Mouse (Mus musculus): ENCODE results near the gene Cyp26b1.

Cyp26b1 gene

GRCm38 (mm10) chr6:84587471-84588101, 6.1 kb downstream of the Cyp26b1 start:
- DNase-seq (ENCODE audit: low spot score in 2 of 2) = no peak

DNA sequence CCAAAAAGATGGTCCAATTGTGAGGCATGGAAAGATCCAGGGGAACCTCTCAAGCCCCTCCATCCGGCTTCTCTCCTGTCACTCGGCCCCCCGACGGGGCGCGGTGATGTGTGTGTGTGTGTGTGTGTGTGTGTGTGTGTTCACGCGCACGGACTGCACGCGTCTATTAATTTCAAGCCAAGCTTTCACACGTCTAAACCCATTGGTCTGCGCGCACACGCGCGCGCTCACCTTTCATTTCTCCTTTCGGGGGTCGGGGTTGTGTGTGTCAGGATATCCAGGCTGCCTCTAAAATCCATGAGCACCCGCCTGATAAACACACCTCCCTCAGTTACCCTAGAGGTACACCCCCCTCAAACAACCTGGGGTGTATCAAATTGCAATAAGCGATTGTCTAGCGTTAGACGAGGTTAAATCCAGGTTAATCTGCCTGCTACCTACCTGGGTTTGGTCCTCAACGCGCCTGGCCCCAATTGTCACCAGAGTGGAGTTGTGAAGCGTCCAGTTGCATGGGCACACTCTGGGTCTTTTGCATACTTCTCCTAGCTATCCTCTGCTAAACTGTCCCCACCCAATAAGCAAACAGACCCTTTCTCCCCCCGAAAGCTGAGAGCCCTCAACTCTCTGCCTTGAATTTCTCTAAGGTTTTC, 7.0 kb downstream of the Cyp26b1 start:
- DNase-seq (ENCODE audit: low spot score in 2 of 2) = no peak

DNA sequence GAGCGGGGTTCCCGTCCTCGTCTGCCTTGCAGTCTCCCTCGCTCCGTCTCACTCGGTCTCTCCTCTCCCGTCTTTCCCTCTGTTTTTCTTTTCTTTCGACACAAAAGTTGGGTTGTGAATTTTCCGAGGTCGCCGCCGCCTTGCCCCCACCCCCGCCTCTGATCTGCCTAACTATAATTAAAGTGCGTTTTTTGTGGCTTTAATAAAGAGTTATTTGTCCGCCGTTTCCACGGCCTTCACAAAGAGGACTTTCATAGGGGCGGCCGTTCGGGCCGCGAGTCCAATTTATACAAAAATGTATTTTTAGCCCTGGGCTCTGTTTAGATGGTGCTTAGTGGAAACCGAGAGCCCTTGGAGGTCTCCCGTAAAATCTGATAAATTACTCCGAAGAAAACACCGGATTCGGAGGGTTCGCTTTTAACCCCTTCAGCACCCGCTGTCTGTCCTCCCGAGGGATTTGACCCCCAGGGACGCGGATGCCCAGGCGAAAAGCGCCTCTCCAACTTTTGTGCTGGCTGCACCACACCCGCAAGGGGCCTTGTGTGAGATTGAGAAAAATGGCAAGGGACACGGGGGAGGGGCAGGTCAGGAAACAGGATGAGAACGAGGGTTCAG, 7.9 kb downstream of the Cyp26b1 start:
- no peak for DNase-seq (ENCODE audit: low spot score in 2 of 2)

GRCm38 (mm10) chr6:84584783-84585685, 8.7 kb downstream of the Cyp26b1 start:
- no peak for DNase-seq (ENCODE audit: low spot score in 2 of 2)

- peak; percentile 16 to 31 for DNase-seq (ENCODE audit: low spot score in 2 of 2)
Measured at GRCm38 (mm10) chr6:84583841-84584782, 9.6 kb downstream of the Cyp26b1 start.

GRCm38 (mm10) chr6:84583371-84583770, 10.3 kb downstream of the Cyp26b1 start:
- peak; percentile 53 to 59 for DNase-seq (ENCODE audit: low spot score in 2 of 2)

- DNase-seq (ENCODE audit: low spot score in 2 of 2) = no peak
Measured at GRCm38 (mm10) chr6:84582826-84583225, 10.9 kb downstream of the Cyp26b1 start.

GRCm38 (mm10) chr6:84581833-84582445, 11.8 kb downstream of the Cyp26b1 start:
- DNase-seq (ENCODE audit: low spot score in 2 of 2) = no peak

DNA sequence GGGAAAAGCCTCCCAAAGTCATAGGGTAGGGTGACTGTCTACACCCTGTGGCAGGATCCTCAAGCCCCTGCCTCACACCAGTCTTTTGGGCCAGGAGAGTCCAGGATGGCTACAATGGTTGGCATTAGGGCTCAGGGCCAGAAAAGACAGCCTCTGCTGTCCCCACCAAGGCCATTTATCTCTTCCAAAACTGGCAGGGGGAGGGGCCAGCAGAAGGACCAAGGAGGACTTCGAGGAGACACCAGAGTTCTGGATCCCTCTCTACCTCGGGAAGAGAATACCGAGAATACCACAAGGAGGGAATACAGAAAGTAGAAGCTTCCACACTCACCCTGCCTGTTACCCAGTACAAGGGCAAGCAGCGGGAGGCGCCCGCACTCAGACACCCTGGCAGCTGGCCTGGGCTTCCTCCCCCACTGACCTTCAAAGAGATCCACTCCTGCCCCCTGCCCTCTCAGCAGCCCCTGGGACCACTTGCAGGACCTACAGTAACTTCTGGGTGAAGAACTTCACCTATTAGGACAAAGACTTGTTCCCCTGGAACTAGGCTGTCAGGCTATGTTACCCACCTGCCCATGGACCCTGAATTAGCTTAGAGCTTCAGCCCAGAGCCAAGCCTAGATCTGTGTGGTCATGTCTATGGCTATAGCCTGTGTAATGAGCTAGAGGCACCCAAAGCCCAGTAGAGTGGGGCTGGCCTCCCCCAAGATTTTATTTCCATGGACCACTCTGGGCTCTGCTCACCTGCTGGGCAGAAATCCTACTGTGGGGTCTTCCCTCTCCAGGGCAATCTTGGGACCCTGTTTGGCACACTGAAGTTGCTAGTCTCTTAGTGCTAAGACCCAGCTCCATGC, 12.5 kb downstream of the Cyp26b1 start:
- no peak for DNase-seq (ENCODE audit: low spot score in 2 of 2)

DNA sequence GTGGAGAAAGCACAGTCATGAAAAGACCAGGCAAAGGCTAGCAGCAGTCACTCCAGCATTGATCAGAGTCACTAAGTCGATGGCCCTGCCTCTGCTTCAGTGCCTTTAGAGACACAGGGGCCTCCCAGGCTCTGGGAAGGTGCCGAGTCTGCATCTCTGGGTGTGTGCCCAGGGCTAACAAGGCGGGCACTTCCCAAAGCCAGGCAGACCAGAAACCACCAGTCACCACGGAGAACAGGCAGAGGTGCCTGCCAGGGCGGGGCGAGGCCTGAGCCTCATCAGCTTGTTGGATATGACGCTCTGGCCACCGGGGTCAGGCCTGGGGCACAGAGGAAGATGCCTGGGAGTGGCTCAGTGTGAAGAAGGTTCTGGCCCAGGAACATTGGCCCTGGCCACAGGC, 14.2 kb downstream of the Cyp26b1 start:
- DNase-seq (ENCODE audit: low spot score in 2 of 2) = no peak

DNA sequence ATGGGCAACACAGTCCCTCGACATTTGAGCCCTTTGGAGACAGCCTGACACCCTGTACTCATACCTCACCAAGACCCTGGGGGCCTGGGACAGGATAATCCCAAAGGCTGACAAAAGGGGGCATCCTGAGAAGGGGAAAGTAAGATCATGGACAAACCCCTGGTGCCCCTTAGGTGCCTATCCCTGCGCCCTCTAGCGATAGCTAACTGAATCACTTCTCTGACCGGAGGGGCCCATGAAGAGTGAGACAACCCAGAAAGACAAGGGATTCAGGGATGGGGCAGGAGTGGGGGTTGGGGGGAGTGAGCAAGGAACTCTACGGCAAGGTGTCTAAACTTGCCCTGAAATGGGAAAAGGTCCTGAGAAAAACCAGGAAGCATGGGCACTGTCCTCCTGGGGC, 14.8 kb downstream of the Cyp26b1 start:
- DNase-seq (ENCODE audit: low spot score in 2 of 2) = peak in 1 of 2 experiments; percentile 18

DNA sequence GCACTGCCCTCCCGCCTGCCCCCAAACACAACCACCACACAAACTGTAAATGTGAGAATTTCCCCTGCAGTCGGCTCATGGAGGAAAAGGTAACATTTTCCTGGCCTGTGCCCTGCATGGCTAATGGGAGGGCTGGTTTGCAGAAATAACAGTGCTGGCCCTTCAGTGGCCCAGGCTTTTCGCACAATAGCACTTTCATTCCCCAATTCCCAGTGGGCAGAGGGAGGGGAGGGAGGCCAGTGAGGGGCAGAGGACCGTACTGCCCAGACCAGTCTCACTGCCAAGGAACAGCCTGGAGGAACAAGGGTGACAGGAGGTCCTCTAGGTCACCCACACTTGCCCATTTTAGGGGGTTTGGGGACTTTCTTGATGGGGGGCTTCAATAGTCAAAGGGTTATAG, 15.8 kb downstream of the Cyp26b1 start:
- no peak for DNase-seq (ENCODE audit: low spot score in 2 of 2)

DNA sequence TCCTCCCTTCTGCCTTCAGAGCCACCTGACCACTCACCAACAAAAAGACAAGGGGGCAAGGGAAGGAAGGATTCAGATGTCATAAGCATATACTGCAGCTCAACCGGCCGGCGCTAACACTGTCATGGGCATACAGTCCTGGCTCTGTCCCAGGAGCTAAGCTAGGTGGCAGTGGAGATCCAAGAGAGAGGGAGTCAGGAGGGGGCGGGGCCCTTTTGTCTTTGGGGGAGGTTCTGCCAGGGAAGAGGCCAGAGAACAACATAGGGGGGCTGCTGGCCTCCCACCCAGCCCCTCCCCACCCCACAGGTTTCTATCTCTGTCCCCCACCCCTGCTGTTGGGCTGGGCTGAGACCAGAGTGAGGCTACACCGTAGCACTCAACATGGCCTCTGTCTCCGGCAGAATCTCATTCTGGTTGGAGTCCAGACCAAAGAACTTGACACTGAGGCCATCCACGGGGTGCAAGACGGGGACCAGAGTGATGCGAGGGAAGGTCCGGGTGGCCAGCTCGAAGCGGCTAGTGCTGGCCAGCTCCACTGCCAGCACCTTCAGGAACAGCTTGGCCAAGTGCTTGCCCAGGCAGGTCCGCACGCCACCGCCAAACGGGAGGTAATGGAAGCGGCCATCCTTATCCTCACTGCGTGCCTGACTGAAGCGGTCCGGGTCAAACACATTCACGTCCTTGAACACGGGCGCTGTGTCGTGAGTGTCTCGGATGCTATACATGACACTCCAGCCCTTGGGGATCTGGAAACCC, 19.6 kb downstream of the Cyp26b1 start:
- no peak for DNase-seq (ENCODE audit: low spot score in 2 of 2)

- DNase-seq (ENCODE audit: low spot score in 2 of 2) = no peak
Measured at GRCm38 (mm10) chr6:84570039-84570438, 23.7 kb downstream of the Cyp26b1 start.

- no peak for DNase-seq (ENCODE audit: low spot score in 2 of 2)
Measured at GRCm38 (mm10) chr6:84569590-84569989, 24.1 kb downstream of the Cyp26b1 start.

DNA sequence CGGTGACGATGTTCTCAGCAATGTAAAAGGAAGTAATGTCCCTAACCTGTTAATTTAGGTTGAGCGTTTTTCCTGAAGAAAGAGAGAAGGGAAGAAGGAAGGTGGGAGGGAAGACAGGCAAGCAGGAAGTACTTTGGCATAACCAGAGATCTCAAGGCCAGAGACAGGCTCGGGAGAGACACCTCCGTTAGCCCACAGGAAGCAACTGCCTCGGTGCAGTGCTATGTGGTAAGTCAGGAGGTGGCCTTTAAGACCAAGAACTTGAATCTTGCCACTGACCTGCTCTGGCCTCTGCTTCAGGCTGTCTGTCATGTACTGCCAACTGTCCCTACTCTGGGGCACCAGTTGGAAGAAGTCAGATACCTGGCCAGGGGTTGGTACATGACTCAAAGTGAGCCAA, 24.8 kb downstream of the Cyp26b1 start:
- no peak for DNase-seq (ENCODE audit: low spot score in 2 of 2)

DNA sequence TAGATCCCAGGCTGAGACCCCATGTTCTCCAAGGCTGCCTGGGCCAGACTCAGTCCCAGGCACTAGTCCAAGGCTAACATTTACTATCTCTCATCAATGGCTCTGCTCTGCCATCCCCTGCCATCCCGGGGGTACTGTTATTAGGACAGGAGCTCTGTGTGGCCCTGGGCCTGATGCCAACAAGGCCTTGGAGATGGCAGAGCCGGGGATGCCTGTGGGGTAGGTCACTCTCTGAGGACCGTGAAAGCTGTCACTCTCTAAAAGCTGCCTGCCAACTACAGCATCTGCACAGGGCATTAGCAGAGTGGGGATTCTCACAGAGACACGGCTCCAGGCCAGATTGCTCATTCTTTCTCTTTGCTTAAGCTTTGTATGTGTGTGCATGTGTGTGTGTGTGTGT, 26.0 kb downstream of the Cyp26b1 start:
- no peak for DNase-seq (ENCODE audit: low spot score in 2 of 2)

GRCm38 (mm10) chr6:84566825-84567224, 26.9 kb downstream of the Cyp26b1 start:
- DNase-seq (ENCODE audit: low spot score in 2 of 2) = no peak

DNA sequence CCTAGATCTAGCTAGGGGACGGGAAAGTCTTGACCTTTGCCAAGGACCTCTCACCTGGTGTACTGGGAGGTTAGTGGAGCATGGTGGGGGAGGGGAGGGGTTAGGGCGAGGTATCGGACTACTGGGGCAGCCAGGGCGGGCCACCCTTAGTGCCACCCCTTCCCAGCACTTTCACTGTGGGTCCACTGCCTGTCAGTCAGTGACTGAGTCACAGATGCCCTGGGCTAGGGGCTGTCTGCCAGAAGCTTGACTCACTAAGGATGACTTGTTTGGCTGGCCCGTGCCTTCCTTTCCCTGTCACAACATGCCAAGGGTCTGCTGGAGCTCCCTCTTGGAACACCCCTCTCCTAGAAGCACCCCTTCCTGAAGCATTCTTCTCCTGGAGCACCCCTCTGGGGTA, 28.5 kb downstream of the Cyp26b1 start:
- no peak for DNase-seq (ENCODE audit: low spot score in 2 of 2)
